Mouse (Mus musculus) megakaryocyte, embryonic 14.5 days (primary cell): ENCODE results near the gene Dusp10.

ENCODE experiments used
- FLI1 ChIP-seq: IDR thresholded peaks from 2 replicates; pipeline ENCODE4 v1.6.1; 2012; ENCODE audit warnings: low read length, inconsistent platforms, mixed read lengths
- GATA1 ChIP-seq: IDR thresholded peaks from 3 replicates; pipeline ENCODE4 v1.6.1; 2012; ENCODE audit warnings: mixed read lengths, low read length, inconsistent platforms, borderline replicate concordance

- TF ChIP-seq GATA1, result no peak
- TF ChIP-seq FLI1, result no peak
Measured at GRCm38 (mm10) chr1:183987711-183988245, 25.3 kb upstream of the Dusp10 start.
